ENCODE assay signal across 15 mouse cellular contexts in the genomic region with DNA sequence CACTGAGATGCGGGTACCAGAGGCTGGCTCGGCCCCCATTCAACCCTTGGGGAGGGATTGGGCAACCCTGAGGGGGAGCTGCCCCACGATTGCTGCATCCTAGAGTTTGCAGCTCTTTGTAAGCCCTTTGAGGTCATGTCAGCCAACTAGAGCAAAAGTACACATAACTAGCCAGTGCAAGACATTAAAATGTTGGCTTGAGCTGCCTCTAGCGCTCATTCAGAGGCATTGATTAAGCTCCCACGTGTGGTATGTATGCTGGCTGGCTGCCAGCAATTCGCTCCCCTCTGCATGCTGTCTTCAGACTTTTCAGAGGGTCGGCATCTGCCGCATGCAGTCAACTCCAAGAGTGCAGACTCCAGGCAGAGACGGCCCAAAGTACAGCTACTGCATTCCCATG. TPM values are rescaled to one million over a fixed set of nuclear protein-coding genes. Genes with fewer than 3 reads are reported as not detected.
DNase-seq lines count a peak whose midpoint lies in the region; ATAC-seq lines count a peak whose summit lies in the region.
"Had no signal": no experiment of that assay in that cellular context is flagged by ENCODE, and none has a peak within 500 bp of the region (broad histone marks: within the 10 kb centered on the region; RNA-seq: fewer than 3 reads in every experiment).

No protein-coding gene starts in this region.

- DNase-seq in left cerebral cortex, postnatal 4 days: peak; percentile 74
- DNase-seq in left cerebral cortex, adult 11 months (ENCODE audit: low spot score): no peak
- DNase-seq in R1 (ENCODE audit: low read depth, low spot score): peak; percentile 65
- no peak for DNase-seq in kidney, postnatal 10 days
- no peak for DNase-seq in thymus, postnatal 4 days
- DNase-seq: cerebellum, postnatal 36 days; heart, postnatal 10 days; kidney, adult 2 months; lung, postnatal 14 days; thymus, postnatal 14 days had no signal

- no peak overlapping the region for H3K9ac ChIP-seq in forebrain, embryonic 15.5 days (replicated peaks)
- no peak overlapping the region for H3K9ac ChIP-seq in midbrain, embryonic 16.5 days (ENCODE audit: low read depth, low read length)
- H3K9ac ChIP-seq: limb, embryonic 15.5 days had no signal

- no peaks in the 10 kb centered on the region for H3K9me3 ChIP-seq in forebrain, embryonic 15.5 days
- no peaks in the 10 kb centered on the region for H3K9me3 ChIP-seq in midbrain, embryonic 16.5 days (replicated peaks; ENCODE audit: control insufficient read depth, low read length, poor library complexity, severe bottlenecking)
- H3K9me3 ChIP-seq: limb, embryonic 15.5 days had no signal

- no peak overlapping the region for H3K4me3 ChIP-seq in forebrain, embryonic 15.5 days
- no peak overlapping the region for H3K4me3 ChIP-seq in midbrain, embryonic 16.5 days (ENCODE audit: low read depth, low read length)
- H3K4me3 ChIP-seq: layer of hippocampus, adult 2 months; limb, embryonic 15.5 days; myocyte had no signal

- H3K36me3 ChIP-seq in forebrain, embryonic 15.5 days: peaks cover 68% of the 10 kb centered on the region
- peaks cover 18% of the 10 kb centered on the region for H3K36me3 ChIP-seq in midbrain, embryonic 16.5 days (ENCODE audit: control insufficient read depth, insufficient read depth, low read length)

- peak; percentile 75 for ATAC-seq in forebrain, embryonic 15.5 days (replicated peaks)
- 0 out of 2 replicates have a peak, but pooled peaks have one; percentile 23 for ATAC-seq in midbrain, embryonic 16.5 days

- intact Hi-C loops in left cerebral cortex, postnatal 4 days (cut with DNase I): no loop called here

- no peak overlapping the region for H3K27ac ChIP-seq in forebrain, embryonic 15.5 days (replicated peaks)
- no peak overlapping the region for H3K27ac ChIP-seq in midbrain, embryonic 16.5 days (ENCODE audit: low read length)
- H3K27ac ChIP-seq: layer of hippocampus, adult 2 months; limb, embryonic 15.5 days had no signal

- H3K4me1 ChIP-seq in forebrain, embryonic 15.5 days: peaks cover 10% of the 10 kb centered on the region
- H3K4me1 ChIP-seq in midbrain, embryonic 16.5 days (ENCODE audit: control insufficient read depth, insufficient read depth, low read length): peaks cover 4% of the 10 kb centered on the region

- WGBS in forebrain, embryonic 15.5 days: 19% methylated on average over 9 of the region's 9 CpGs
- 39% methylated on average over 9 of the region's 9 CpGs for WGBS in midbrain, embryonic 16.5 days

- H3K4me2 ChIP-seq in forebrain, embryonic 15.5 days (replicated peaks): no peak overlapping the region
- H3K4me2 ChIP-seq in midbrain, embryonic 16.5 days (ENCODE audit: low read length): no peak overlapping the region
- H3K4me2 ChIP-seq: limb, embryonic 15.5 days had no signal

- no peaks in the 10 kb centered on the region for H3K27me3 ChIP-seq in forebrain, embryonic 15.5 days
- no peaks in the 10 kb centered on the region for H3K27me3 ChIP-seq in midbrain, embryonic 16.5 days (ENCODE audit: control insufficient read depth, insufficient read depth, low read depth, low read length)
- H3K27me3 ChIP-seq: limb, embryonic 15.5 days had no signal

RNA-seq across cellular contexts. Expression of a gene that starts 15.8 kb away (rescaled TPM):
- 10 to 100 TPM; 36.6 to 43.1 TPM for total RNA-seq in left cerebral cortex, postnatal 4 days (2021)
- 47.6 and 48.4 TPM in 2 replicates for polyA plus RNA-seq in forebrain, embryonic 15.5 days (2015; fragmentation: Nextera tagmentation; extraction: Ambion mirVana)
- polyA plus RNA-seq in midbrain, embryonic 16.5 days (2015; fragmentation: Nextera tagmentation; extraction: Ambion mirVana): 46.1 and 50.3 TPM in 2 replicates

RNA-seq across cellular contexts. Expression of a gene that starts 48.5 kb away (rescaled TPM):
- total RNA-seq in left cerebral cortex, postnatal 4 days (2021): 10 to 100 TPM in 1 of 2 experiments, 1 to 10 TPM in 1; 7.0 to 11.0 TPM
- 9.8 and 11.2 TPM in 2 replicates for polyA plus RNA-seq in forebrain, embryonic 15.5 days (2015; fragmentation: Nextera tagmentation; extraction: Ambion mirVana)
- 19.3 and 20.9 TPM in 2 replicates for polyA plus RNA-seq in midbrain, embryonic 16.5 days (2015; fragmentation: Nextera tagmentation; extraction: Ambion mirVana)

Comparison
In these comparisons a context has a peak if more than half of its experiments do, and no peak if none do; other contexts are left out.
1. DNase-seq: peak in left cerebral cortex, postnatal 4 days (single experiment) and R1 (single experiment); none in left cerebral cortex, adult 11 months (single experiment), kidney, postnatal 10 days (single experiment) and thymus, postnatal 4 days (single experiment).